Mouse (Mus musculus): ENCODE data around the gene Ap2a2. TPM values are rescaled to one million over a fixed set of nuclear protein-coding genes. Genes with fewer than 3 reads are reported as not detected.

Ap2a2 gene
- total and polyA plus RNA-seq, 3 experiments, result 34.7 to 67.9 (median 59.5) TPM

DNA sequence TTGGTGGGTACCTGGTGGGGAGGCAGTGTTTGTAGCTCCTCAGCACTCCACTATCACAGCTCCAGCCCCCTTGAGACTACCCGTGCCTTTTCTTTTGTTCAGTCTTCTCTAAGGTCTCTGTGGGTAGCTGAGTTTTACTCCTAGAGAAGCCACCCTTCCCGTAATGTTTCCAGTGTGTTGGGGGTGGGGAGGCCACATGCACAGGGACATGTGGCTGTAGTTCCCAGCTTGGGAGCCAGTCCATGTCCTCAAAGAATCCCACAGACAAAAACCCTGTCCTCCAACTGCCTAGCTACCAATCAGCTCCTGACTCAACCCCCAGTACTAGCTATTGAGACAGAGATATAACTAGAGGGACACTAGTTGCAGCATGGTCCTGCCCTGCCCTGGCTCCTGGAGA is 85.1 kb downstream of the Ap2a2 start:
- Histone ChIP-seq H3K9me3 (replicated peaks; ENCODE audit: insufficient read depth, low read length) (no peaks in the 10 kb centered on the region), H3K27ac (ENCODE audit: control insufficient read depth, low read depth, low read length) (no peak overlapping the region), H3K27me3 (ENCODE audit: control insufficient read depth in 1 of 2, insufficient read depth in 2 of 2, low read length in 2 of 2) (no peaks in the 10 kb centered on the region), H3K4me1 (ENCODE audit: control insufficient read depth in 1 of 2, insufficient read depth in 2 of 2, low read length in 2 of 2) (no peaks in the 10 kb centered on the region), H3K36me3 (ENCODE audit: control insufficient read depth in 1 of 2, insufficient read depth in 2 of 2, low read length in 2 of 2) (no peaks in the 10 kb centered on the region), H3K4me3 (ENCODE audit: control insufficient read depth in 1 of 2, insufficient read depth in 1 of 2, low read depth in 2 of 2, low read length in 2 of 2) (no peak overlapping the region), H3K79me2 (ENCODE audit: control insufficient read depth, insufficient read depth, low read length, poor library complexity) (no peaks in the 10 kb centered on the region), H3K9ac (ENCODE audit: control insufficient read depth, low read depth, low read length, poor library complexity, severe bottlenecking) (no peak overlapping the region)
- DNase-seq (ENCODE audit: low read depth, low spot score), result no peak
- TF ChIP-seq MAFK (IDR thresholded peaks at IDR 0.05; ENCODE audit: borderline replicate concordance, low read depth, low read length) (no peak), BHLHE40 (IDR thresholded peaks at IDR 0.05; ENCODE audit: borderline replicate concordance, low read depth, low read length) (no peak), USF1 (IDR thresholded peaks at IDR 0.05; ENCODE audit: low read depth, low read length) (no peak), SMC3 (IDR thresholded peaks at IDR 0.05; ENCODE audit: low read depth, low read length) (no peak), NELFE (IDR thresholded peaks at IDR 0.05; ENCODE audit: low read depth, low read length) (no peak)

DNA sequence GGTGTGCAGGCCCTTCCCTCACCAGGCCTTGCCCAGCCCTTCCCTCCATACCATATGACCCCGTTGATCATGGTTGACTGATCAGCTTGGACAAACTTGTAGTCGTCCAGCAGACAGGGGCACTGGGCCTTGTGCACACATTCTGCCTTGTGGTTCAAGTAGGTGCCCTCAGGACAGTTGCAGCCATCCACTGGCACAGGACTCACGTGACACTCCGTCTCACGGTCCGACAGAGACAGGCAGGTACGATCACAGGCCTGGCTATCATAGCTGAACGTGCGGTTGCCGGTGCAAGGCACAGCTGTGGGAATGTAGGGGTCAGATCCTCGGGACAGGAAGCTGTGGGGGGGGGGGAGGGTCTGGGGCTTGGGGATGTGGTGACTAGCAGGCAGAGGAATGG is 85.8 kb downstream of the Ap2a2 start:
- no peak overlapping the region for H3K27ac ChIP-seq (ENCODE audit: control insufficient read depth, low read depth, low read length)
- H3K9me3 ChIP-seq (replicated peaks; ENCODE audit: insufficient read depth, low read length), result no peaks in the 10 kb centered on the region
- no peaks in the 10 kb centered on the region for H3K4me1 ChIP-seq (ENCODE audit: control insufficient read depth in 1 of 2, insufficient read depth in 2 of 2, low read length in 2 of 2)
- H3K36me3 ChIP-seq (ENCODE audit: control insufficient read depth in 1 of 2, insufficient read depth in 2 of 2, low read length in 2 of 2), result no peaks in the 10 kb centered on the region
- no peaks in the 10 kb centered on the region for H3K27me3 ChIP-seq (ENCODE audit: control insufficient read depth in 1 of 2, insufficient read depth in 2 of 2, low read length in 2 of 2)
- no peak overlapping the region for H3K9ac ChIP-seq (ENCODE audit: control insufficient read depth, low read depth, low read length, poor library complexity, severe bottlenecking)
- TF ChIP-seq ETS1 (IDR thresholded peaks at IDR 0.05; ENCODE audit: low read depth, low read length), result no peak
- TF ChIP-seq POLR2AphosphoS2 (IDR thresholded peaks at IDR 0.05; ENCODE audit: low read length), result no peak
- TF ChIP-seq BHLHE40 (IDR thresholded peaks at IDR 0.05; ENCODE audit: borderline replicate concordance, low read depth, low read length), result no peak
- no peak for TF ChIP-seq ZC3H11A (IDR thresholded peaks at IDR 0.05; ENCODE audit: low read depth, low read length)
- no peak for TF ChIP-seq TBP (IDR thresholded peaks at IDR 0.05; ENCODE audit: low read depth, low read length)
- TF ChIP-seq GABPA (IDR thresholded peaks at IDR 0.05; ENCODE audit: low read depth, low read length), result no peak
- no peak for TF ChIP-seq ZMIZ1 (IDR thresholded peaks at IDR 0.05; ENCODE audit: low read depth, low read length)
- no peak for DNase-seq (ENCODE audit: low read depth, low spot score)
- H3K79me2 ChIP-seq (ENCODE audit: control insufficient read depth, insufficient read depth, low read length, poor library complexity), result no peaks in the 10 kb centered on the region
- no peak overlapping the region for H3K4me3 ChIP-seq (ENCODE audit: control insufficient read depth in 1 of 2, insufficient read depth in 1 of 2, low read depth in 2 of 2, low read length in 2 of 2)

DNA sequence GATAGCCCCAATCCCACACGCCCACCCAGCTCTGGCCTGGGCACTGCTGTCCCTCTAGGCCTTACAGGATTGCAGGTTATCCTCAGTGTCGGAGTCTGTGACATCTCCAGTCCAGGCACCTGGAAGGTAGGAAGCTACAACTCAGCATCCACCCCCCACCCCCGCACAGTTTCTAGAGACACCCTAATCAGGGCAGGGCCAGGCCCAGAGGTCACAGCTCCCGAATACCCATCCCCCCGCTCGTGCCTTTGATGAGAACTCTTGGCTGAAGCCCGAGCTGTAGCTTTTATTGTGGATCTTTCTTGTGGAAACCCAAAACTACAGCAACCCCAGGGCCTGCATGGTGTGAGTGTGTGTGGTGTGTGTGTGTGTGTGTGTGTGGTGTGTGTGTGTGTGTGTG is 90.2 kb downstream of the Ap2a2 start:
- Histone ChIP-seq H3K79me2 (ENCODE audit: control insufficient read depth, insufficient read depth, low read length, poor library complexity) (no peaks in the 10 kb centered on the region), H3K9me3 (replicated peaks; ENCODE audit: insufficient read depth, low read length) (no peaks in the 10 kb centered on the region), H3K27ac (ENCODE audit: control insufficient read depth, low read depth, low read length) (no peak overlapping the region), H3K27me3 (ENCODE audit: control insufficient read depth in 1 of 2, insufficient read depth in 2 of 2, low read length in 2 of 2) (no peaks in the 10 kb centered on the region), H3K4me1 (ENCODE audit: control insufficient read depth in 1 of 2, insufficient read depth in 2 of 2, low read length in 2 of 2) (no peaks in the 10 kb centered on the region), H3K36me3 (ENCODE audit: control insufficient read depth in 1 of 2, insufficient read depth in 2 of 2, low read length in 2 of 2) (no peaks in the 10 kb centered on the region), H3K4me3 (ENCODE audit: control insufficient read depth in 1 of 2, insufficient read depth in 1 of 2, low read depth in 2 of 2, low read length in 2 of 2) (no peak overlapping the region), H3K9ac (ENCODE audit: control insufficient read depth, low read depth, low read length, poor library complexity, severe bottlenecking) (no peak overlapping the region)
- no peak for TF ChIP-seq POLR2A (IDR thresholded peaks at IDR 0.05; ENCODE audit: control insufficient read depth in 1 of 2, insufficient read depth in 1 of 2, low read depth in 1 of 2, low read length in 2 of 2, poor library complexity in 1 of 2)
- no peak for TF ChIP-seq ZKSCAN1 (IDR thresholded peaks at IDR 0.05; ENCODE audit: low read depth, low read length)
- TF ChIP-seq HCFC1 (IDR thresholded peaks at IDR 0.05; ENCODE audit: low read depth, low read length), result no peak
- no peak for TF ChIP-seq ZC3H11A (IDR thresholded peaks at IDR 0.05; ENCODE audit: low read depth, low read length)
- TF ChIP-seq CHD2 (IDR thresholded peaks at IDR 0.05; ENCODE audit: low read length), result no peak
- no peak for TF ChIP-seq MXI1 (IDR thresholded peaks at IDR 0.05; ENCODE audit: low read depth, low read length)
- no peak for TF ChIP-seq MYB (IDR thresholded peaks at IDR 0.05; ENCODE audit: low read depth, low read length)
- TF ChIP-seq MEF2A (IDR thresholded peaks at IDR 0.05; ENCODE audit: extremely low read depth, insufficient replicate concordance, low read depth, low read length, poor library complexity, severe bottlenecking), result no peak
- TF ChIP-seq USF2 (IDR thresholded peaks at IDR 0.05; ENCODE audit: borderline replicate concordance in 1 of 2, insufficient read depth in 1 of 2, low read depth in 1 of 2, low read length in 2 of 2), result no peak
- TF ChIP-seq GABPA (IDR thresholded peaks at IDR 0.05; ENCODE audit: low read depth, low read length), result no peak
- no peak for TF ChIP-seq SMC3 (IDR thresholded peaks at IDR 0.05; ENCODE audit: low read depth, low read length)
- no peak for TF ChIP-seq MAZ (IDR thresholded peaks at IDR 0.05; ENCODE audit: low read depth, low read length)
- TF ChIP-seq E2F4 (IDR thresholded peaks at IDR 0.05; ENCODE audit: borderline replicate concordance, low read depth, low read length), result no peak
- no peak for TF ChIP-seq CHD1 (IDR thresholded peaks at IDR 0.05; ENCODE audit: low read depth, low read length)
- no peak for TF ChIP-seq NRF1 (IDR thresholded peaks at IDR 0.05; ENCODE audit: insufficient read depth, low read depth, low read length, poor library complexity, severe bottlenecking)
- TF ChIP-seq RAD21 (IDR thresholded peaks at IDR 0.05; ENCODE audit: low read depth, low read length), result no peak
- TF ChIP-seq GATA1 (IDR thresholded peaks at IDR 0.05; ENCODE audit: low read depth, low read length), result no peak
- DNase-seq (ENCODE audit: low read depth, low spot score), result no peak
